Comparison of ENCODE assay signal across 6 mouse cellular contexts in the genomic region with DNA sequence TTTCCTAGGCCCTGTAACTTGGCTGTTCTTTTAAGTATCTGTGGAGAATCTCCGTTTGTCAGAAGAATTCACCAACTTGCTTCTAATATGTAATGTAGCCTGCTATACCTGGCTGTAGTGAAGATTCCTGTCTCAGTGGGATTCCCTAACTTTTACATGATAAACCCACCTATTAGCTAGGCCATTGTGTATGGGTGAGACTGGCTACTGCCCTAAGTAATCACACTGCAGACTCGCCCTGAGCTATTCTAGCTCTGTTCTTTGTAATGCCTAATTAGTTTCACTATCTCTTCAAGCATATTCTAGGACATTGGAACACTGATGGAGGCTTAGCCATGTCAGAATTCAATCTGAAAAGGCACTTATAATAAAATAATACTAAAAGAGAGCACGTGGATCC. TPM values are rescaled to one million over a fixed set of nuclear protein-coding genes. Genes with fewer than 3 reads are reported as not detected.
A peak's percentile ranks its signal among the peaks of the same experiment; 100 is the strongest.
DNase-seq lines count a peak whose midpoint lies in the region; TF ChIP-seq lines count a peak whose summit lies in the region.
"Not testable (repeated sequence)": the region's sequence is repeated elsewhere in the genome, so short reads cannot be mapped to it uniquely, and the experiment has no call there.
"Had no signal": no experiment of that assay in that cellular context is flagged by ENCODE, and none has a peak within 500 bp of the region (broad histone marks: within the 10 kb centered on the region; RNA-seq: fewer than 3 reads in every experiment).

No protein-coding gene starts in this region.

- not testable (repeated sequence) for H3K27me3 ChIP-seq in E14TG2a.4 (ENCODE audit: insufficient read depth, low read length)

- peaks cover 35% of the 10 kb centered on the region for H3K36me3 ChIP-seq in E14TG2a.4 (ENCODE audit: insufficient read depth, low read length)
- H3K36me3 ChIP-seq in ES-E14 (ENCODE audit: control insufficient read depth, insufficient read depth, low read length, poor library complexity, severe bottlenecking): not testable (repeated sequence)

- H3K9me3 ChIP-seq in E14TG2a.4 (ENCODE audit: low read length): peaks cover 25% of the 10 kb centered on the region
- not testable (repeated sequence) for H3K9me3 ChIP-seq in ES-E14 (ENCODE audit: control insufficient read depth, insufficient read depth, low read depth, low read length)

- peak overlapping the region; percentile 41; the same call in 1 of the 2 replicates for H3K4me3 ChIP-seq in E14TG2a.4 (replicated peaks; ENCODE audit: low read length)
- not testable (repeated sequence) for H3K4me3 ChIP-seq in ES-E14 (ENCODE audit: insufficient read depth in 1 of 2, low read depth in 1 of 2, low read length in 2 of 2, poor library complexity in 1 of 2, severe bottlenecking in 1 of 2)

- not testable (repeated sequence) for H3K9ac ChIP-seq in ES-E14 (ENCODE audit: insufficient read depth, low read depth, low read length, poor library complexity, severe bottlenecking)

- DNase-seq in ES-CJ7 (ENCODE audit: low read depth, low spot score): peak; percentile 66
- DNase-seq in ES-E14 (ENCODE audit: low read depth, low spot score): not testable (repeated sequence)
- DNase-seq in R1 (ENCODE audit: low read depth, low spot score): peak; percentile 69
- peak; percentile 67 for DNase-seq in ZHBTc4 (ENCODE audit: low read depth, low spot score)

- not testable (repeated sequence) for TF ChIP-seq CTCF in E14TG2a.4 (conservative IDR thresholded peaks at IDR 0.05; ENCODE audit: low read length)

- H3K4me1 ChIP-seq in E14TG2a.4 (replicated peaks; ENCODE audit: low read depth, low read length): peaks cover 39% of the 10 kb centered on the region
- not testable (repeated sequence) for H3K4me1 ChIP-seq in ES-E14 (ENCODE audit: control insufficient read depth in 2 of 2, insufficient read depth in 2 of 2, low read length in 2 of 2, poor library complexity in 1 of 2)

- H3K27ac ChIP-seq in ES-E14 (ENCODE audit: insufficient read depth, low read depth, low read length, poor library complexity, severe bottlenecking): peak overlapping the region; percentile 63; the same call in 1 of the 2 replicates

- in situ Hi-C loops in ES-E14 (cut with MboI; ENCODE audit: low sequenced_read_pairs in 2 of 2, unreplicated experiment in 2 of 2): not testable (repeated sequence)

RNA-seq across cellular contexts. Expression of a gene that starts 12.5 kb away (rescaled TPM):
- 7.8 and 8.9 TPM in 2 replicates for total RNA-seq in ES-E14 (2012; rRNA removed)

RNA-seq across cellular contexts. Expression of a gene that starts 13.3 kb away (rescaled TPM):
- 32.7 and 40.2 TPM in 2 replicates for total RNA-seq in ES-E14 (2012; rRNA removed)

RNA-seq across cellular contexts. Expression of a gene that starts 14.4 kb away (rescaled TPM):
- 116 and 226 TPM in 2 replicates for total RNA-seq in ES-E14 (2012; rRNA removed)

RNA-seq across cellular contexts. Expression of a gene that starts 22.6 kb away (rescaled TPM):
- 18.3 and 39.9 TPM in 2 replicates for total RNA-seq in ES-E14 (2012; rRNA removed)
- total RNA-seq: adrenal gland, postnatal 14 days had no signal

RNA-seq across cellular contexts. Expression of a gene that starts 28.2 kb away (rescaled TPM):
- total RNA-seq in ES-E14 (2012; rRNA removed): 11.4 and 13.7 TPM in 2 replicates
